Mouse (Mus musculus) urinary bladder, postnatal 36 days (tissue): ENCODE results near the gene Rd3.

Source experiments
- DNase-seq, 2 experiments: peaks; one replicate each; pipeline ENCODE4 v3.0.0; 2022; ENCODE audit warnings: low spot score in 2 of 2, mixed read lengths in 1 of 2

Rd3 gene

DNA sequence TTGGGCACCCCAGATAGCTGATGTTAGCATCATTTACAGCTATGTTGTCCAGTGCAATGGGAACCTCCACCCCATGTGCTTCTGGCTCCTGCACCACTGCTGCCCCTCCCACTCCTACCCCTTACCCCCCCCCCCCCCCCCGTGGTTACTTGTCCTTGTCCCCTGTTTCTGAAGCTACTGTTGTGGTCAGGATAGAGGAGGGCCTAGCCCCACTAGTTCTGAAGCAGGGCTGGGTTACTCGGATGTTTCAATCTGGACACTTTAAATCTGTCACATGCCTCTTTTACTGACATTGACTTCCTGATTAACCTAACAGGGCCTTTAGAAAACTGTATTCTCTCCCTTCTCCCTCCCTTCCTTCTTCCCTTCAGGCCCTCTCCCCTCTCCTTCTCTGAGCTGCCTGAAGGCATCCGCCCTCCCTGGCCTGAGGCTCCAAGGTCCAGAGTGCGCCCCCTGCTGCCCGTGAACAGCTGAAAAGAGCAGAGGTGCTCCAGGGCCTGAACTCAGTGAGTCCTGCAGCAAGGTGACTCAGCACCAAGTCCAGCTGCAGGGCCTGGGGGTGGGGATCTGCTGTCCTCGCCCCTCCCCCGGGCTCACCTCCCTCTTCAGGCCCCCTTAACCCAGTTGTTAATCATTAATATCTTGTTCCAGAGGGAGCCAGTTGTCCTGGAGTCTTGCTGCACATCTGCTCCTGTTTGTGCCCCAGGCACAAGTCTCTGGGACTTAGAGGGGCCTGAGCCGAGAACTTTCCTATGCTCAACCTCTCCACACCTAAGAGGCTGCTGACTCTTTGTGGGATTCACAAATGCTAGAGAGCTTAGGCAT lies 13.0 kb upstream of the Rd3 start:
- DNase-seq, result peak; percentile 81 to 87

DNA sequence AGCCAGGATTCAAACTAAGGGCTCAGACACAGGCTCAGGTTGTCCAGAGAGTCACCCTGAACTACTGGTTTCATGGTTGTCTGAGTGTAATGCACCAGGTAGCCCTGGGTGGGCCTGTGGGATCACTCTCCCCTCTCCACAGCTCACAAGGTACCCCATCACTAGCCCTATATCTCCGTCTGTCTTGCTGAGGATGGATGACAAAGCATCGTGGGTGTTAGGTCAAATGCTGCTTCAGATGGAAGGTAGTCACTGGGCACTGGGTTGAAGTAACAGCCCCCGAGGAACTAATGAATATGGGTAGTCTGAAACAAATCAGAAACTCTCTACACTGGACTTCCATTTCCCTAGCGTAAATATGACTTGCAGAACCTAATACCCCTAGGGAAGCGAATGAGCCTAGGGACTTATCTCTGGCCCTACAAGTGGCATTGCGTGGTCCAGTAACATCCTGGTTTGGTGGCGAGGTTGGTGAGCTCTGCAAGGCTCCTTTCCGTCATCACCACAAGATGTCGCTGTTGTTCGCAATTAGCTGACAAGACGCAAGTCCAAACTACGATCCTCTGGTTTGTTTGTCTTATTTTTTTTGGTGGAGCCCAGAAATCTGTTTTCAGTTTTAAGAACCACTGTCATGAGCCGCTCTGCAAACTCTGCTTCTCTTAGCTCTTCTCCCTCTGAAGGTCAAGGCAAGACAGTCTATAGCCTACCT lies 12.2 kb upstream of the Rd3 start:
- peak; percentile 70 to 78 for DNase-seq

- DNase-seq, result no peak
Measured at GRCm38 (mm10) chr1:191969939-191970338, 7.2 kb upstream of the Rd3 start.

DNA sequence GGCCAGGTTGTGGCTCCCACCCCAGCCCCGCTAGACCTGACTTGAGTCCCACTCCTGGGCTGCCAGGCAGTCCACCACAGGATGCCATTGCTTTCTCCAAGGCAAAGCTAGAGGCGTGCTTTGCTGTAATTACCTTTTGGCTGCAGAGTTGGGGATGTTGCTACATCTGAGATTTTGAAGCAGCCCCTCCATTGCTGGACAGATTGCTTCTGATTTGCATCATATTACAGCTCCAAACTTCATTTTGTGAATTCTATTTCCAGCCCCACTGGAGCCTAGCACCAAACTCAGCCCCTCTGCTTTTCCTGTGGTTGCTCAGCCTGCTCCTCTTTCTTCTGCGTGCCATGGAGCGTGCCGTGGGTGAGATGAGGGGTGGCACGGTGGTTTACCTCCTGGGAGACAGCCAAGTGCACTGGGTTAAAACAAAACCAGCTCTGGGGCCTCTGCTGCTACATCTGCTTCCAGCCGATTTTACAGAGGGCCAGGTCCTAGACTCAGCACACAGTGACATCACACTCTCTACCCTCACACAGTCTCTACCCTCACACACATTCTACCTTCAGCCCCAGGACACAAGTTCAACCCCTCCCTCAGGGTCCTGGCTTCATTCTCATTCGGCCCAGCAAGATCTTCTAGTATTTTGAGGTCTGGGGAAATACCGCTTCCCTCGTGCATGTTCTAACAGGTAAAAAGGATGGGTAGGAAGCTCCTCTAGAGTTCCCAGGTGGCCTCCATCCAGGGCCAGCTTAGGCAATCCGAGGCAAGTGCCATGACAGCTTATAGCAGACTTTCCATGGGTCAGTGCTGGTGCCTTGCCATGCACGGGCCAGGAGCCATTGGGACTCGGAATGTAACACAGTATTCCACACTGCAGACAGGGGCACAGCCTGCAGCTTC lies 2.4 kb upstream of the Rd3 start:
- no peak for DNase-seq

- DNase-seq, result no peak
Measured at GRCm38 (mm10) chr1:191981426-191982102, 4.4 kb downstream of the Rd3 start.

DNA sequence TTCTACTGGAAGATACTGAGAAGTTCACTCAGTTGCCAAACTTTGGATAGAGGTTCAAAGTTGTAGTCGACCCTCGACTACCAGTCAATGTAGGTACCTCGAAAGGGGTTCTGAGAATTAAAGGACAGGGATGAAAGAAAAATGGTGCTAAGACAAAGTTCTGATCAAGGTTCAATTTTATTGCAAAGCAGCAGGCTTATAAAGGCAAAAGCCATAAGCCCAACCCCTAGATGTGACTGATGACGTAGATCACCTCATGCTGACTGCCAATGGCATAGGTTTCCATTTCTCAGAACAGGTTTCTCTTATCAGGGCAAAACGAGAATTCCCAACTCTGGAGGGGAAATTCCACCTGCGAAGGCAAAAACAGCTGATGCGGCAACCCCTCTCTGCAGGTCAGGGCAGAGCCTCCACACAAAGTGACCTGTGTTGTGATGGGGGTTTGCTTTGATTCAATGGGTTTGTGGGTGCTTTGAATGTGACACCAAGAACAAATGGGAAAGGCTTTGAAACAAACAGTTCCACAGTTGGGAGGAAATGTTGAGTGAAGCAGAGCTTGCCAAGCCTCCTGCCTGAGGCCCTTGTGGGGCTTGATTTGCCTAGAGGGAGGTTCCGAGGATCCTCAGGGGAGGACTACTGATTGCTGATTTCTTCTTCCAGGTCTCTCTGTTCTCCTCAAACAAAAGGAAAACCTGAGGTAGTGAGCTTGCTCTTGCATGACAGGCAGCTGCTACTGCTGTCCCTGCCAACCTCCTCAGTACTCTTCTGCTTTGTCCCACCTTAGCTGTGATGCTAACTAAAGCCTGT lies 9.7 kb downstream of the Rd3 start:
- no peak for DNase-seq

DNA sequence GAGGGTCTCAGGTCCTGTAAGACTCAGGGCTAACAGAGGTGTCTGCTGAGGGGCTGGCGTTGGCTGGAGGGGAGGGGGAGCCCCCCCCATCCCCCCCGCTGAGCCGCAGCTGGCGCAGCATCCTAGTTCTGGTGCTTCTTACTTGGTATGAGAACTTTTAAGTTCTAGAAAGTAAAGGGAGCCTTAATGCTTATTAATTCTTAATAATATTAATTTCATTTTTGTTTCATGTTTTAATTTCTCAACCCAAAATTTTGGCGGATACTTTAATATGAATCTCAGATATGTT lies 10.3 kb downstream of the Rd3 start:
- DNase-seq, result no peak

GRCm38 (mm10) chr1:191988646-191989045 lies 11.5 kb downstream of the Rd3 start:
- no peak for DNase-seq

GRCm38 (mm10) chr1:191989060-191989459 lies 11.9 kb downstream of the Rd3 start:
- DNase-seq, result no peak

GRCm38 (mm10) chr1:191989994-191990393 lies 12.8 kb downstream of the Rd3 start:
- DNase-seq, result peak; percentile 89 to 95

DNA sequence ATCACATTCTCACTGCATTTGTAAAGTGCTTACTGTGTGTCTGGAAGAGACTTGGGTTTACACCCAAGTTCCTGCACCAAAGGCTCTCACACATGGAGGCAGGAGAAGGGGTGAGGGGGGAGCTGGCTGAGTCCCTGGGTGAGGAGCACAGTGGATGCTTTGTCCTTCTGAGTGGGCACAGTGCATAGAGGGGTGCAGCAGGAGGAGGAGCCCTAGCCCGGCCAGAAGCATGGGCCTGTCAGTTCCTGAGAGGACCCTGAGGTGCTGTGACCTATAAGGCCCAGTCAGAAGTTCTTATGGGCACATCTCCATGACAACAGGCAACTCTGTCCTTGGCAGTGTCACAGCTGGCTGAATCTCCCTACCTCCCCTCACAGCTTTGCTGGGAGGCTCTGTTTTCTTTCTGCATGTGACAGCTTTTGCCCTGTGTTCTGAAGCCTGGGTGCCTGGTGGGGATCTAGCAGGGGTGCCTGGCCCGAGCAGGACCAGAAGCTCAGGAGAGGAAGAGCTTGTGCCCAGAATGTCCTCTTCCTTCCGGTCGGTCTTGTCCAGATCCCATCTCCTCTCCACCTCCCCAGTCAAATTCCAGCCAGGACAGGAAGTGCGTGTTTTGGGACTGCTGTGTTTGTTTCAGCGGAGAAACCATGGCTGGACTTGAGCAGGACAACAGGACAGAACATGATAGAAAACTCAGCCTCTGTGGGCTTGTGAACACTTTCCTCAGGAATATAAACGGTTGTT lies 15.0 kb downstream of the Rd3 start:
- DNase-seq, result no peak

DNA sequence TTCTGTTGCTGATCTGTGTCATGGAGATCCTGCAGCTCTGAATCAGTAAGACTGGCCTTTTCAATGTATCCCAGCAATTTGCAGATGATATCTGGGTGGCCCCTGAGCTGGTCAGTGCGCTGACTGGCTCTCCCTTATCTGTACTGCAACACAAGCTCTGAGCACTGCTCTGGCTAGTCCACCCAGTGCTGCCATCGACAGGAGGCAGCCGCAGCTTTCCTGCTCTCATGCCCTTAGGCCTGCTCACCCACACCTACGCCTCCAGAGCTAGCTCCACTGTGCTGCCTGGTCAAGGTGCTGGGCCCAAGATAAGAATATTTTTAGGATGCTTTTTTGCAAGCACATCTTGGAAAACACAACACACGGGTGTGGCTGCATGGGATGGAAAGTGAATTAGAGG lies 17.3 kb downstream of the Rd3 start:
- no peak for DNase-seq

GRCm38 (mm10) chr1:191995488-191995887 lies 18.3 kb downstream of the Rd3 start:
- DNase-seq, result peak in 1 of 2 experiments; percentile 40

DNA sequence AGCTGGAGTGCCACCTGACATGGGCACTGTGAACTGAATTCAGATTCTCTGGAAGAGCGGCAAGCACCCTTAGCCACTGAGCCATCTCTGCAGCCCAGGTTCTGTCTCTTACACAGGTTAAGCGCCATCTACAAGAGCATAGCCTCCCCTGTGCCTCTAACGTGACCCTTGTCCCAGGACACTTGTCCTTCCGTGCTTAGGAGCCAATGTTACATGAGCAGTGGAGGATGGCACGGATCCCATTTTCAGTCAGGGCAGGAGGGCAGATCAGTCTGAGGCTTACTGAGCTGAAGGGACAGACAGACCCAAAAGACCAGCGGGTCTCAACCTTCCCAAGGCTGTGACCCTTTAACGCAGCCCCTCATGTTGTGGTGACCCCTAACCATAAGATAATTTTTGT lies 18.7 kb downstream of the Rd3 start:
- no peak for DNase-seq

DNA sequence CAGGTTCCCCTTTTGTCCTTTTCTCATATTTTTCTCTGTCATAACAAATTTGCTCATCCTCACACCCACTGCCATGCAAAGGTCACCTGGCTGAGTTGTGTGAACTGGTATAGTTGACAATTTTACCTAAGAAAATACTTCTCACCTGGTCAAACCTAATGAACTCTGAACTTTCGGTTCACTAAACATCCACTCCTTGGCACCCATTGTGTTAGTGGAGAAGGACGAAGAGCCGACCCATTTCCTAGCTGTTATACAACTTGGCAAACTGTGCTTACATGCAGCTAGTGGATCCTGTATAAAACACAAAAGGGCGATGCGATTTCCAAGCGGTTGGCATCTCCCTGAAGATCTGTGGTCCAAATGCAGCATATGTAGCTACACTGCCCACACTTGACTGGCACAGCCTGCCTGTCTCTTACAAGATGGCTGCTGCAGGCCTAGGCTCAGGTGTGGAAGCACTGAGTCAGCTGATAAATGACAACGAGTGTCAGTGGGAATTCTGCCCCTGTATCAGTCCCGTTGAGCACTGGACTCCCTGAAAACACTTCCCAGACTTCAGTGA lies 19.5 kb downstream of the Rd3 start:
- DNase-seq, result no peak

GRCm38 (mm10) chr1:191999022-191999421 lies 21.9 kb downstream of the Rd3 start:
- no peak for DNase-seq
